Mouse (Mus musculus) forebrain, embryonic 16.5 days (tissue): ENCODE results near the gene Tiam2. TPM values are rescaled to one million over a fixed set of nuclear protein-coding genes. Genes with fewer than 3 reads are reported as not detected.

ENCODE experiments used
- ATAC-seq: fragments of 200-750 bp; cut with Nextera tagmentation; 2 replicates; pipeline ENCODE4 v1.8.0; 2017; ENCODE audit warnings: mild to moderate bottlenecking, moderate library complexity
- H3K27ac ChIP-seq: fragments of 300-500 bp; sonication (generic); 2 replicates; pipeline ENCODE4 v1.5.1; 2014; ENCODE audit warnings: low read length, control low read depth
- H3K27me3 ChIP-seq: fragments of 300-500 bp; sonication (generic); replicated peaks from 2 replicates; pipeline ENCODE4 v1.6.1; 2014; ENCODE audit warnings: low read length; ENCODE audit not compliant: control insufficient read depth, insufficient read depth
- H3K36me3 ChIP-seq: fragments of 300-500 bp; sonication (generic); 2 replicates; pipeline ENCODE4 v1.6.1; 2014; ENCODE audit not compliant: control insufficient read depth, insufficient read depth
- H3K4me1 ChIP-seq: fragments of 300-500 bp; sonication (generic); replicated peaks from 2 replicates; pipeline ENCODE4 v1.6.1; 2014; ENCODE audit warnings: low read length; ENCODE audit not compliant: control insufficient read depth, insufficient read depth
- H3K4me2 ChIP-seq: fragments of 300-500 bp; sonication (generic); 2 replicates; pipeline ENCODE4 v1.6.1; 2014; ENCODE audit warnings: mild to moderate bottlenecking, low read length, control low read depth
- H3K4me3 ChIP-seq: fragments of 300-500 bp; sonication (generic); replicated peaks from 2 replicates; pipeline ENCODE4 v1.5.1; 2014; ENCODE audit warnings: mild to moderate bottlenecking, low read length, control low read depth
- H3K9ac ChIP-seq: fragments of 300-500 bp; sonication (generic); replicated peaks from 2 replicates; pipeline ENCODE4 v1.6.1; 2014; ENCODE audit warnings: low read depth, low read length, control low read depth
- H3K9me3 ChIP-seq: fragments of 300-500 bp; sonication (generic); 2 replicates; pipeline ENCODE4 v1.6.1; 2016; ENCODE audit warnings: low read length; ENCODE audit not compliant: control insufficient read depth
- WGBS: fragments of 180-500 bp; shearing (Covaris S2); extraction: QIAGEN DNeasy Blood & Tissue Kit; methylation state at CpG from one replicate; pipeline ENCODE4 v1.1.7; 2014; 5-methylcytosine and 5-hydroxymethylcytosine counted together
- polyA plus RNA-seq: library from polyadenylated mRNA; unstranded; fragments of >200 nt; fragmentation: Nextera tagmentation; extraction: Ambion mirVana; gene quantifications from 2 replicates; pipeline ENCODE4 v1.2.1, GENCODE M21; 2015

The Tiam2 gene
- polyA plus RNA-seq, 1 experiment from 2014 or later = 137 TPM

DNA sequence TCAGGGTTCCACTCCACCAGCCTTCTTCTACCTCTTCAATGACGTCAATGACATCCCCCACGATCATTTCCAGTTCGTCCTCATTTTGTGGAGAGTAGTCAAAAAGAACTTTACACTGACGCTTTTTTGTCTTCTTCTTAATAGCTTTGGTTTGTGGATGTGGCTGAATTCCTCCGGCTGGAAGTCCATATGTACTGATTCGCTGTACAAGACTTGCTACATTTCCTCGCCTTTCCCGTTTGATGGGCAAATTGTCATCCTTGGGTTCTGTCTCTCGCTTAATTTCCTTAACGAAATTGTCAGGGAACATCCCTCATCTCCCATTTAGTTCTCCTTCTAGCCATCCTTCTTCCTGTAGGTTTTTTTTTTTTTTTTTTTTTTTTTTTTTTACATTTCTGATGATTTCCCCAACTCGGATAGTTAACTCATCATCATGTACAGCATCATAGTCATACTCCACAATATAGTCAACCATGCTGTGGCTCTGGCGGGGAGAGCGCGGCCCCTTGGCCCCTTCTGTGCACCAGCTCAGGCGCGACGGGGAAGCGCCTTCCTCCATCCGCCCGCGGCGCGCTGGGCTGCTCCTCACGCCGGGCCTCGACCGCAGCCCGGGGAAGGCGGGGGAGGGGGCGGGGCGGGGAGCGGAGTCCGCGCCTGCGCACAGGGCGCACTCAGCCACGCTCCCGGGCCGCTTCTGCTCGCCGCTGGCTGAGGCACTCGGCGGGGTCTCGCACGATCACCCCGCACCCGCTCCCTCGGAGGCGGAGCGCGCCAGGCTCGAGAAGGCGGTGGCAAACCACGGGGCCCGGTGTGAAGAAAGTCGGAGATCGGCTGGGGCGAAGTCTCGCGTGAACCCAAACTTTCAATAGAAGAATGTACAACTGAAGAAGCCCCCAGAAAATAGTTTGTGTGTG, 12.4 kb upstream of the Tiam2 start:
- no peaks in the 10 kb centered on the region for H3K9me3 ChIP-seq
- H3K9ac ChIP-seq = peak overlapping the region; percentile 56
- 4% methylated on average over 58 of the region's 60 CpGs for WGBS
- H3K4me2 ChIP-seq = peak overlapping the region; percentile 68
- 0 out of 2 replicates have a peak, but pooled peaks cover 2% of the 10 kb centered on the region for H3K4me1 ChIP-seq
- H3K27me3 ChIP-seq = no peaks in the 10 kb centered on the region
- peak; percentile 97 for ATAC-seq
- H3K4me3 ChIP-seq = peak overlapping the region; percentile 48
- no peak overlapping the region for H3K27ac ChIP-seq
- H3K36me3 ChIP-seq = no peaks in the 10 kb centered on the region

DNA sequence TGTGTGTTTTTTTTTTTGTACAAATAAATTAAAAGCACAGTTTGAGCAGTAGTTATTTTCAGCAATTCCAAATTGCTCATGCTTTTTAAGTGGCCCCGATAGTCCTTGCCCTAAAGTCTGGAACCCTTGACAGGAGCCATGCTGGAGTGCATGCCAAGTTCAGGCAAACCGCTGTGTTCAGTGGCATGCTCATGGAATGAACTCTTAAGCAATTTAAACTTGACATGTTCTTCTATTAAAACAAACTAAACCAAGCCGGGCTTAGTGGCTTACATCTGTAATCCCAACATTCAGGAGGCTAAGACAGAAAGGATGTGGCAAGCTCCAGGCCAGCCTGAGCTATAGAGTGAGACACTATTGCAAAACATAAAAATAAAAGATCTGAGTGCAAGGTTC, 11.8 kb upstream of the Tiam2 start:
- no peaks in the 10 kb centered on the region for H3K9me3 ChIP-seq
- WGBS = 30% methylated on average over 3 of the region's 3 CpGs
- H3K4me3 ChIP-seq = peak overlapping the region; percentile 48
- H3K27me3 ChIP-seq = no peaks in the 10 kb centered on the region
- H3K4me2 ChIP-seq = peak overlapping the region; percentile 68
- H3K27ac ChIP-seq = no peak overlapping the region
- ATAC-seq = no peak
- 0 out of 2 replicates have a peak, but pooled peaks cover 2% of the 10 kb centered on the region for H3K4me1 ChIP-seq
- H3K36me3 ChIP-seq = no peaks in the 10 kb centered on the region
- peak overlapping the region; percentile 56; the same call in 1 of the 2 replicates for H3K9ac ChIP-seq

DNA sequence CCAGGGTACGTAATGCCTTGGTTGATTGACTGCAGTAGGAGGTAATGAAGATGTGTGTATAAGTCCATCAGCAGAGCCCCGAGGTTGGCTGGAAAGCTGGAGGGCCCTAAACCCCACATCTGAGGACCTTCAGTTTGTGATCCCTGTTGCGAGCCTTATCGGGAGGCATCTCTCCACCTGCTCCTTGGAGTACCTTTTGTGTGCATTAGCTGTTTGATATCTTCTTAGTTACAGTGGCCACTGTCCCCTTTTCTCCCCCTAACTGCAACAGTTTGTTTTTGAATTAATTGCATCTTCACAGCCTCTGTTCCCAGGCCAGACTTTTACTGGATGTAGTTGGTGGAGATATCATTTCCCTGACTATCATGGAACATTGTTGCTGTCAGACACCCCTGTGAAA, 10.8 kb upstream of the Tiam2 start:
- H3K9me3 ChIP-seq = no peaks in the 10 kb centered on the region
- no peak overlapping the region for H3K27ac ChIP-seq
- H3K27me3 ChIP-seq = no peaks in the 10 kb centered on the region
- no peak overlapping the region for H3K9ac ChIP-seq
- no peak overlapping the region for H3K4me2 ChIP-seq
- H3K4me1 ChIP-seq = 0 out of 2 replicates have a peak, but pooled peaks cover 2% of the 10 kb centered on the region
- no peak for ATAC-seq
- 92% methylated on average over 4 of the region's 4 CpGs for WGBS
- no peaks in the 10 kb centered on the region for H3K36me3 ChIP-seq
- H3K4me3 ChIP-seq = no peak overlapping the region

DNA sequence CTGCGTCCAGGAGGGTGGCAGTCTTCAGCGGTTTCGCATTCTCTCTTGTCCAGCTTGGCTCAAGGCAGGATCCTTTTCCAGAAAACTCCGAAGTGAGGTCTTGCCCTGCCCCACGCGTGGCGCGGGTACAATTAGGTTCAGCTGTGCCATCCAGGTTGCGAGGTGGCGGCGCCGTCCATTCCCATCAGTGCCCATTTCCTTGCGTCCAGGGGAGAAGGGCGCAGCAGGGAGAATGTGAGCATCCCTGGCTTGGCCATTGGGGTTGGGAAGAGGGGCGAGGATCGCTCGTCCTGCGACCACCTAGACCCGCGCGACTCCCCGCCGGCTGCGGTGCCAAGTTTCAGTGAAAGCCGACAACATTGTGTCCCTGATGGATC, 518 bp downstream of the Tiam2 start:
- H3K4me2 ChIP-seq = peak overlapping the region; percentile 77
- ATAC-seq = no peak
- WGBS = under 1% methylated on average over 25 of the region's 25 CpGs

DNA sequence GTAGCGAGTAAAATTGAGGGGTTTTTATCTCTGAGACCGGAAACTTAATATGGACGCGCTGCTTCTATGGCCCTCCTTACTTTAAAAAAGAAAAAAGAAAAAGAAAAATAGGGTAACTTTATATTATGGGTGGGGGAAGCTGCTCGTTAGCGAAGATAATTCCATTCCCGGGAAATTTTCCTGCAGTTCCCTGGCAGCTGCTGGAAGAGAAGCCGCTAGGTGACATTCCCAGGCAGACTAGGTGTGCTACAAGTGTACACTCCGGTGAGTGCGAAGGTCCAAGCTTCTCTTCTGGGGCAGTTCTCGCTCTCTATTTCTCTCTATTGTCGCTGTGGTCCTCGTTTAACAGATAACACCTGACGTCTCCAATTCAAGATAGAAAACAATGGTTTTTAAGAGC, 962 bp downstream of the Tiam2 start:
- Histone ChIP-seq H3K9me3 (no peaks in the 10 kb centered on the region), H3K4me3 (peak overlapping the region; percentile 73), H3K27me3 (no peaks in the 10 kb centered on the region), H3K4me2 (peak overlapping the region; percentile 77), H3K4me1 (peaks cover 30% of the 10 kb centered on the region), H3K27ac (peak overlapping the region; percentile 84), H3K9ac (peak overlapping the region; percentile 82), H3K36me3 (no peaks in the 10 kb centered on the region)
- WGBS = 3% methylated on average over 14 of the region's 14 CpGs
- ATAC-seq = no peak

More for the DNA sequence above, 518 bp downstream of the Tiam2 start:
- no peaks in the 10 kb centered on the region for H3K27me3 ChIP-seq
- peaks cover 27% of the 10 kb centered on the region for H3K4me1 ChIP-seq
- no peaks in the 10 kb centered on the region for H3K9me3 ChIP-seq
- H3K36me3 ChIP-seq = no peaks in the 10 kb centered on the region
- H3K27ac ChIP-seq = peak overlapping the region; percentile 84
- H3K9ac ChIP-seq = peak overlapping the region; percentile 82
- H3K4me3 ChIP-seq = peak overlapping the region; percentile 73

DNA sequence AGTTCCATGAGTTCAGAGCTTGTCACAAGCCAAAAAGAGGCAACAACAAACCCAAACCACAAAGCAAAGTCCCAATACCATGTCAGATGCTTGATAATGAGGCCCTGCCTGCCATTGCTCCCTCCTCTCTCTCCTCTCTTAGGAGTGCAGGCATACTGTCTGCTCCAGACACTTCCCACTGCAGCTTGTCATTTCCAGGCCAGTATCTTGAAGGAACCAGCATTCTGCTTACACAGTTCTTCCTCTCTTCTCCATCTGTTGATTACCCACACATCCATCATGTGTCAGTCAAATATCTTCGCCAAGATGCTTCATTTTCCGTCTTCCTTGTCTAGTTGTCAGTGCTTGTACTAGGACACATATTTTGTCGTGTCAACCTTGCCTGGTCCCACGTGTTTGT, 2.4 kb downstream of the Tiam2 start:
- Histone ChIP-seq H3K4me2 (peak overlapping the region; percentile 77), H3K4me1 (peaks cover 36% of the 10 kb centered on the region), H3K27ac (peak overlapping the region; percentile 79), H3K36me3 (no peaks in the 10 kb centered on the region), H3K9me3 (no peaks in the 10 kb centered on the region), H3K27me3 (no peaks in the 10 kb centered on the region), H3K9ac (no peak overlapping the region), H3K4me3 (peak overlapping the region; percentile 20)
- WGBS = 62% methylated on average over 4 of the region's 4 CpGs
- peak; percentile 72 for ATAC-seq

DNA sequence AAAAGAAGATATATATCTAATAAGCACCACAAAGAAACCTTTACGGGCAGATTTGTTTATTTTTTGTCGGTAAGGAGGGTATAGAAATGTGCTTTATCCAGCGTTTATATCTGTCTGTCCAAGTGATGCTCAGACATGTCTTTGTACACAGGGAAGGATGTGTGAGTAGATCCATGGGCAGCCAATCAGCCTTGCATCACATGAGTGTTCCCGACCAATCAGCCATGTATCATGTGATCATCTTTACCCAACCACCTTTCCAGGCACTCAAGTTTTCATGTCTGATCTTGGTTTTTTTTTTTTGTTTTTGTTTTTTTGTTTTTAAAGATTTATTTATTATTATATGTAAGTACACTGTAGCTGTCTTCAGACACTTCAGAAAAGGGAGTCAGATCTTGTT, 3.1 kb downstream of the Tiam2 start:
- Histone ChIP-seq H3K36me3 (no peaks in the 10 kb centered on the region), H3K9me3 (no peaks in the 10 kb centered on the region), H3K4me3 (peak overlapping the region; percentile 20), H3K4me2 (peak overlapping the region; percentile 77), H3K27me3 (no peaks in the 10 kb centered on the region), H3K9ac (no peak overlapping the region), H3K4me1 (peaks cover 36% of the 10 kb centered on the region), H3K27ac (peak overlapping the region; percentile 79)
- 82% methylated on average over 4 of the region's 4 CpGs for WGBS
- ATAC-seq = no peak

DNA sequence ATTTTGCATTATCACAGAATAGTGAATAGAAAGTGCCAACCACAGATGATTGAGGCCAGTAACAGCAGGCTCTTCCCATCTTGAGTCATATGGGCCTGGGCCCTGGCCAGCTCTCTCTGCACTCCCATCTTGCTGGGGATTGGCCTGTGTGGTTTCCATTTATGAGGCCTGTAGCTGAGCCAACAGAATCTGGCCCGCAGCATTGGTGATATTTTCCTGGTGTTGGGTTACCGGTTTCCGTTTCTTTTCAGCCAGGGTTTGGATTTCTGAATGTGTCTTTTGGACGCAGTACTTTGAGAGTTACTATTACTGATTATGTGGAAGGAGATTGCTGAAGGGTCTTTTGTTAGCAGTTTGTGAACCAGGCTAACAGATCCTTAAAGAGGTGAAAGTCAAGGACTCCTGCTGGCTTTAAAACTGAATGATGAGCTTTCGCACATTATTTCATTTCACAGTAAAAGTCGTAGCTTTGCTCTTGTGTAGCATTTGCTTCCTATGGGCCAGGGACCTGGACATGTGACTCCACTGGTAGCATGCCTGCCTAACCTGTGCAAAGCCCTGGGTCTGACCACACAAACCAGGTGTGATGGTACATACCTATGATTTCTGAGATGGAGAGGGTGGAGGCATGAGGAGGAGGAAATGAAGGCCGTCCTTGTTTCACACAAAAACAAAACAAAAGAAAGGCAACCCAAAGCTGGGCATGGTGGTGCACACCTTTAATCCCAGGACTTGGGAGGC, 5.5 kb downstream of the Tiam2 start:
- Histone ChIP-seq H3K4me3 (peak overlapping the region; percentile 21), H3K4me1 (peaks cover 39% of the 10 kb centered on the region), H3K9ac (0 out of 2 replicates have a peak overlapping the region, but pooled peaks have one; percentile 15), H3K27ac (peak overlapping the region; percentile 89), H3K4me2 (peak overlapping the region; percentile 43), H3K27me3 (no peaks in the 10 kb centered on the region), H3K36me3 (no peaks in the 10 kb centered on the region), H3K9me3 (no peaks in the 10 kb centered on the region)
- peak; percentile 86 for ATAC-seq
- WGBS = 49% methylated on average over 7 of the region's 7 CpGs

DNA sequence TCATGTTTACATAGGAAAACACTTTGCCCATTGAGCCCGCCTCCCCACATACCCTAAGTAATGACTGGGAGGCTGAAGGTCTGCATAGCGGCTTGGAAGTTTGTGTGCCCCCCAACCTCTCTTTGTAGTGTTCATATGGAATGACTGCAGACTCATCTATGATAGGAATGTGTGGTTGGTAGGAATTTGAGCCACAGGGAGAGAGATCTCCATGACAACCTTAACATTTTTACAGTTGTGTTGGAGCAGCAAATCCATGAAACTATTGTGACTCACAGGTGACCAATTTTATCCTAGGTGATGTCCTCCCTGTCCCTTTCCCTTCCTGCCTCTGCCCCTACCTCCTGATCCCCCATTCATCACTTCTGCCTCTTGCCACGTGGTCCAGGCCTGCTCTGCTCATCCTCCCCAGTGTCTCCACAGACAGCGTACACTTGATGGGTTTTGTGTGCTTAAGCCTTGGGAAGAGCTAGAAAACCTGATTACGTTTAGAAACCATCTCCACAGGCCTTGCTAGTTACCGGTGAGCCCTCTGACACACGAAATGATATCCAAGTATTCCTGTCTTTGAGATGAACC, 9.9 kb downstream of the Tiam2 start:
- H3K9ac ChIP-seq = no peak overlapping the region
- peak overlapping the region; percentile 61 for H3K27ac ChIP-seq
- no peak overlapping the region for H3K4me2 ChIP-seq
- H3K9me3 ChIP-seq = no peaks in the 10 kb centered on the region
- no peak overlapping the region for H3K4me3 ChIP-seq
- no peaks in the 10 kb centered on the region for H3K27me3 ChIP-seq
- no peak for ATAC-seq
- WGBS = 85% methylated on average over 7 of the region's 7 CpGs
- H3K4me1 ChIP-seq = peaks cover 61% of the 10 kb centered on the region
- no peaks in the 10 kb centered on the region for H3K36me3 ChIP-seq
